Mouse (Mus musculus) left cerebral cortex, postnatal 14 days (tissue): Measurements from ENCODE around the gene Polr2l. TPM values are rescaled to one million over a fixed set of nuclear protein-coding genes. Genes with fewer than 3 reads are reported as not detected.
A peak's percentile ranks its signal among the peaks of the same experiment; 100 is the strongest.

Experiments
- DNase-seq, 2 experiments: peaks; one replicate each; pipeline ENCODE4 v3.0.0; 2021 to 2022; ENCODE audit warnings: low spot score in 2 of 2, mixed read lengths in 1 of 2
- intact Hi-C: fragments of 180-260 bp; cut with DNase I; formaldehyde crosslinking; loops from one replicate; pipeline ENCODE4 v1.15.1; 2025
- total RNA-seq, 2 experiments: library from RNA; stranded (reverse); gene quantifications; 2 replicates each; pipeline ENCODE4 v1.2.3; 2021

The Polr2l gene
- total RNA-seq, 2 experiments from 2014 or later, result 43.8 to 44.4 TPM

DNA sequence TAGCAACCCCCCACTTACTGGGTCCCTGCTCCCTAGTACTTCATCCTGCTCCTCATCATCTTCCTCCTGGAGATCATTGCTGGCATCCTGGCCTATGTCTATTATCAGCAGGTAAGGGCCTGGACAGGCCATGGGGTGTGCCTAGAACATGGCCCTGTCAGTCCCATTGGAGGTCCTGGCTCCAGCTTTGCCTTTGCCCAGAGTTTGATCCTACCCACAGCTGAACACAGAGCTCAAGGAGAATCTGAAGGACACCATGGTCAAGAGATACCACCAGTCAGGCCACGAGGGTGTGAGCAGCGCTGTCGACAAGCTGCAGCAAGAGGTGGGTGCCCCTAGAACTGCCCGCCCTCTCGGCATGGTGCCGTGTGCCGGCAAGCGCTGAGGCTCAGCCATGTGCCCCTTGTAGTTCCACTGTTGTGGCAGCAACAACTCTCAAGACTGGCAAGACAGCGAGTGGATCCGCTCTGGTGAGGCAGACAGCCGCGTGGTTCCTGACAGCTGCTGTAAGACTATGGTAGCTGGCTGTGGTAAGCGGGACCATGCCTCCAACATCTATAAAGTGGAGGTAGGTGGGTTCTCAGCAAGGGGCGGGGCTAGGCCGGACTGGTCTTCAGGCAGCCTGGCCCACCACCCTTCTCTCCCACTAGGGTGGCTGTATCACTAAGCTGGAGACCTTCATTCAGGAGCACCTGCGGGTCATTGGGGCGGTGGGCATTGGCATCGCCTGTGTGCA lies 4.9 kb downstream of the Polr2l start:
- intact Hi-C loops, result no loop called here
- DNase-seq, result no peak

GRCm38 (mm10) chr7:141469352-141469751 lies 5.6 kb downstream of the Polr2l start:
- intact Hi-C loops, result no loop called here
- DNase-seq, result no peak

DNA sequence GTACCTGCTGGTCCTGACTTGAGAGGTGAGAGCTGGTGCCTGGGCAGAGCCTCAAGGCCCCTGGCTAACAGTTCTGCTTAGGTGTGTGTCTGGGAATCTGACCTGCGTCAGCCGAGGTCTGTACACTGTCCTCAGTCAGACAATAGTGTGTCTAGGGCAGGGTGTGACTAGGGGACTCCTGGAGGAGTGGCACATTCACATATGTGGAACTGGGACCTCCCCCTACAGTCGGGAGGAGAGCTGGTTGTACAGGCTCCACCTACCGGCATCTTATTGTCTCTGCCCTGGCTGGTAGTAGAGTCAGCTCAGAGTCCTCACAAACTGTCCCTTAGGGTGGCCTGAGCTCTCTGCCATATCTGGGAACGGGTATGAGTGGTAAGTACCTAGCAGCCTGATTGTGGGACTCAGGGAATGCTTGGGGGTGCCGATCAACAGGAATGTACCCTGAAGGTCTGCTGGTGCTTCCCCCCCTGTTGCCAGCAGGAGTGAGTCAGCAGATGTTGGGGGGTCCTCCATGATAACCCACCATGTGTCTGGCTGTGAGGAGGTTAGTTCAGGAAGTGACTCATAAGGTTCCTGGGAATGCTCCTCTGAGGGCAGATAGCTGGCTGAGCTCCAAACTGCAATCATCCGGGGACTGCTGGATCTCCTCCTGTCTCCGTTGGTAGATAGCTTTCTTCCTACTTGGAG lies 6.3 kb downstream of the Polr2l start:
- intact Hi-C loops, result no loop called here
- peak; percentile 62 to 65 for DNase-seq

- no peak for DNase-seq
- intact Hi-C loops, result no loop called here
Observed at GRCm38 (mm10) chr7:141468164-141468521, 6.8 kb downstream of the Polr2l start.

GRCm38 (mm10) chr7:141467230-141468030 lies 7.5 kb downstream of the Polr2l start, which contains the start of gene Cd151:
Gene Cd151, plus strand, starts transcription at chr7:141467392.
- peak; percentile 59 to 60 for DNase-seq
- intact Hi-C loops, result no loop called here

GRCm38 (mm10) chr7:141466607-141467148 lies 8.3 kb downstream of the Polr2l start:
- intact Hi-C loops, result no loop called here
- no peak for DNase-seq

DNA sequence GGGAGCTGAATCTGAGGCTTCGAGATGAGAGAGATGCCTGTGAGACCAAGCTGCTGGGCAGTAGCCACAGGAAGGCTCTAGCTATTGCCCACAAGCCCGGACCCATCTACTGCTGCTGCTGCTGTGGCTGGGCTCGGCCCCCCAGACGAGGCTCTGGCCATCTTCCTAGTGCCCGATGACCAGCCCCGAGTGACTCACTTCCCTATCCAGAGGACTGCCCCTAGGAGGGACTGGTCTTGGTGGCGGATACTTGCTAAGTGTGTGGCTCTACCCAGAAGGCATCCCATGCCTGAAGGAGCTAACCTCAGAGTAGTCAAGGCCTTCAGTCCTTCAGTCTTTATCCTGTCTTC lies 8.9 kb downstream of the Polr2l start:
- no peak for DNase-seq
- intact Hi-C loops, result no loop called here

- intact Hi-C loops, result no loop called here
- DNase-seq, result no peak
Observed at GRCm38 (mm10) chr7:141465388-141466044, 9.4 kb downstream of the Polr2l start.

GRCm38 (mm10) chr7:141464603-141465201 lies 10.2 kb downstream of the Polr2l start:
- no peak for DNase-seq
- intact Hi-C loops, result no loop called here

- intact Hi-C loops, result no loop called here
- no peak for DNase-seq
Observed at GRCm38 (mm10) chr7:141463824-141464602, 10.9 kb downstream of the Polr2l start.

DNA sequence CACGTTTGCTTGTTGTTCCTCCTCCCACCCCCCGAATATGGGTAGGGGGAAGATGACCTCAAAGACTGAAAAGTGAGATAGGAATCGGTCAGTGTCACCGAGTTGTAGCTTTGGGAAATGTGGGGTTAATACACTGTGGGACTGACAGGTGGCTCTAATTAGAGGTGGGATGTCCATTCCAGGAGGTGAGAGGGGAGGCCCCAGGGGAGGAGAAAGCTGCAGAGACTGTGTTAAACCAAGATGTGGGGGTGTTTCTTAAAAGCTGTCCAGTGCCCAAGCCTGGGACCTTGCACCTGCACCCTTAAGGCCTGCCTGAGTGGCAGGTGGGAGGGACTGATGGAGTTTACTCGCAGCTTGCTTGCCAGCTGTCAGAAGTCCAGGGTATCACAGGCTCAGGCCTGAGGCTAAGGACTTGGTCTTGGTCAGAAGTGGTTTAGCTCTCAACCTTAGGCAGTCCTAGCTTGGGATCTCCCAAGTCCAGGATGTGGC lies 12.6 kb downstream of the Polr2l start:
- intact Hi-C loops, result no loop called here
- DNase-seq, result no peak

DNA sequence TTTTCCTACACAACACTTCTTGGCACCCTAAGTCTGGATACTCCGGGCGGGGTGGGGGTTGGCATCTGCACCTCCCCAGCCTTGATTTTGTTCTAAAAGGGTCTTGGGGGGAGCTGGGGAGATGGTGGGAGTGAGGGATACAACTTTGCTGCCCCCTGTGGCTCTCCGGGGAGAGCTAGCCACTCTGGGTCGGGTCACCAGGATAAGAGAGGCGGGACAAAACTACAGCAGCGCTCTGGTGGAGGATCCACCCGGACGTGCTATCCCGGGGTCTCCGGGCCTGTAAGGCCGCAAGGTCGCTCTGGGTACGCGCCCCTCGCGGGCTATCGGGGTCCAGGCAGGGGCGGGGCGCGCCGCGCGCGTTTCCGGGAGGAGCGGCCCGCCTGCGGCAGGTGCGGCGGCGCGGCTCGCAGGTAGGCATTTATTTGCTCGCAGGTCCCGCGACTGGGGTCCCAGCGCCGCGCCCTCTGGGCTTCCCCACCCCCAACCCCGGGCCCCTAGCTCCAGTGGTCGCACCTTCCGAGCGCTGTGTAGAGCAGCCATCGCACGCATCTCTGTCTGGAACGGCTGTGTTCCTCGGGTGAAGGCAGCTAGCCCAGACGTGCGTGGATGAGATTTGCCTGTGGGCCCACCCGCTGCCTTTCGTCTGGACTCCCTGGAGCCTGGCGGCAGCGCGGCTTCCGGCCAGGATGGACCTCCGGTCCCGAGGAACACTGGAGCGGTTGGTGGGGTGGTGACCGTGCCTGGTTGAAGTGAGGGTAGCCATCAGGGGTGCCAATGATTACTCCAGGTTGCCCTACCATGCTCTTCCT lies 13.2 kb downstream of the Polr2l start:
- no peak for DNase-seq
- intact Hi-C loops, result no loop called here

DNA sequence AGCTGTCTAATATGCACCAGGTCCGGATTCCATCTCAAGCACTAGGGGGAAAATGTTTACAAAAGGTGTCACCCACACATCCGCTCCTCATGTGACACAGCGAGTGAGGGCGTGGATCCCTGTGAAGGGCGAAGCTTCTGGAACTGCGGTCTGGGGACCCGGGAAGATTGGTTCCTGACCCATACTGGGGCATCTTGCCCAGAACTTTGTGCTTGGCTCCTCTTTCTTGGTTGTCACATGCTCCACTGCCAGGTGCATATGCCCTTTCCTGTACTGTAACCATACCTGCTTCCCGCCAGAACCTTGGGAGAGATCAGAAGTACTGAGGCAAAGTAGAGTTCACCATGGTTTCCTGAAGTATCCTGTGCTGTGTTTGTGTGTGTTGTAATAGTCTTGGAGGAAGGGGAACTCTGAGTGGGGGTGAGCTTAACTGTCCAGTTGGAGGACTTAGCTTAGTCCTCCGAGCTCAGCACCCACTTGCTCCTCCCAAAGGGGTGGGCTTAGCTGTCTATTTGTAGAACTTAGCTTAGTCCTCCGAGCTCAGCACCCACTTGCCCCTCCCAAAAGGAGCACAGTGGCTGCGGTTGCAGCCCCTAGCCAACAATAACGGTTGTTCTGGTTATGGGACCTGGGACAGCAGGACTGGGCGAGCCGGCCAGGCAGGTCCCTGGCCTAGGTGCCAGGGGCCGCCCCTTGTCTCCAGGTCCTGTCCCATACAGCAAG lies 14.4 kb downstream of the Polr2l start, which contains the start of gene Cracr2b:
Gene Cracr2b, plus strand, starts transcription at position 704 of the 723 bp plus-strand sequence.
- intact Hi-C loops, result no loop called here
- DNase-seq, result no peak

DNA sequence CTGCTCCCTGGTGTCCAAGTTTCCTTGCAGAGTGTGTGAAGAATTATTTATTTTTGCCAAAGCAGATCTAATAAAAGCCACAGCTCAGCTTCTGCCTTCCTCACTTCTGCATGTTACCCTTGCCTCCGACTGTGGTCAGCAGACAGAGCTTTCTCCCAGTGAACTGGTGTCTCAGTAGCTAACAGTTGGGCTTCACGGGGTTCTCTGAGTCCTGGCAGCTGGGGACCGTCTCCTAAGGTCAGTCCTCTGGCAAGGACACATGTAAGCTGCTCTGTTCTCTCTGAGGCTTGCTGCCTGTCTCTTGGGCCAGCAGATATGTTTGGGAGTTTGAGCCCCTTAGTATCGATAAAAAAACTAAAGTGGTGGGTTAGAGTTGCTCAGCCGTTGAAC lies 14.9 kb downstream of the Polr2l start:
- no peak for DNase-seq
- intact Hi-C loops, result no loop called here

GRCm38 (mm10) chr7:141459301-141459711 lies 15.6 kb downstream of the Polr2l start:
- intact Hi-C loops, result no loop called here

GRCm38 (mm10) chr7:141458661-141459060 lies 16.3 kb downstream of the Polr2l start:
- intact Hi-C loops, result no loop called here
- no peak for DNase-seq

More at GRCm38 (mm10) chr7:141459301-141459711, 15.6 kb downstream of the Polr2l start:
- no peak for DNase-seq
